Mouse (Mus musculus) forebrain, embryonic 11.5 days (tissue): ENCODE data around the gene Lims1. TPM values are rescaled to one million over a fixed set of nuclear protein-coding genes. Genes with fewer than 3 reads are reported as not detected.

ENCODE experiments used
- ATAC-seq: fragments of 200-750 bp; cut with Nextera tagmentation; replicated peaks from 2 replicates; pipeline ENCODE4 v1.8.0; 2017; ENCODE audit warnings: moderate TSS enrichment; ENCODE audit not compliant: low FRiP score
- DNase-seq: peaks from one replicate; pipeline ENCODE4 v3.0.0-alpha.2; 2017; ENCODE audit warnings: low spot score
- H3K27ac ChIP-seq: fragments of 300-500 bp; sonication (generic); 2 replicates; pipeline ENCODE4 v1.5.1; 2014; ENCODE audit warnings: low read depth, low read length
- H3K27me3 ChIP-seq: fragments of 300-500 bp; sonication (generic); 2 replicates; pipeline ENCODE4 v1.6.1; 2014; ENCODE audit warnings: mild to moderate bottlenecking, low read length, mixed read lengths; ENCODE audit not compliant: control insufficient read depth, insufficient read depth
- H3K36me3 ChIP-seq: fragments of 300-500 bp; sonication (generic); 2 replicates; pipeline ENCODE4 v1.6.1; 2014; ENCODE audit warnings: mild to moderate bottlenecking, low read length, moderate library complexity, mixed read lengths; ENCODE audit not compliant: control insufficient read depth, insufficient read depth
- H3K4me1 ChIP-seq: fragments of 300-500 bp; sonication (generic); replicated peaks from 2 replicates; pipeline ENCODE4 v1.6.1; 2014; ENCODE audit warnings: low read length, mixed read lengths; ENCODE audit not compliant: control insufficient read depth, insufficient read depth
- H3K4me2 ChIP-seq: fragments of 300-500 bp; sonication (generic); 2 replicates; pipeline ENCODE4 v1.6.1; 2014; ENCODE audit warnings: low read depth, mild to moderate bottlenecking, low read length, moderate library complexity, mixed read lengths; ENCODE audit not compliant: severe bottlenecking
- H3K4me3 ChIP-seq: fragments of 300-500 bp; sonication (generic); 2 replicates; pipeline ENCODE4 v1.5.1; 2014; ENCODE audit warnings: low read depth, low read length
- H3K9ac ChIP-seq: fragments of 300-500 bp; sonication (generic); 2 replicates; pipeline ENCODE4 v1.6.1; 2014; ENCODE audit warnings: low read length
- H3K9me3 ChIP-seq: fragments of 300-500 bp; sonication (generic); 2 replicates; pipeline ENCODE4 v1.6.1; 2016; ENCODE audit warnings: low read length, mixed read lengths; ENCODE audit not compliant: control insufficient read depth
- WGBS: fragments of 180-500 bp; shearing (Covaris S2); extraction: QIAGEN DNeasy Blood & Tissue Kit; methylation state at CpG from one replicate; pipeline ENCODE4 v1.1.7; 2014; 5-methylcytosine and 5-hydroxymethylcytosine counted together
- polyA plus RNA-seq: library from polyadenylated mRNA; unstranded; fragments of >200 nt; fragmentation: Nextera tagmentation; extraction: Ambion mirVana; gene quantifications from 2 replicates; pipeline ENCODE4 v1.2.1, GENCODE M21; 2014

Lims1 gene
- polyA plus RNA-seq, 1 experiment from 2014 or later = 73.4 TPM

DNA sequence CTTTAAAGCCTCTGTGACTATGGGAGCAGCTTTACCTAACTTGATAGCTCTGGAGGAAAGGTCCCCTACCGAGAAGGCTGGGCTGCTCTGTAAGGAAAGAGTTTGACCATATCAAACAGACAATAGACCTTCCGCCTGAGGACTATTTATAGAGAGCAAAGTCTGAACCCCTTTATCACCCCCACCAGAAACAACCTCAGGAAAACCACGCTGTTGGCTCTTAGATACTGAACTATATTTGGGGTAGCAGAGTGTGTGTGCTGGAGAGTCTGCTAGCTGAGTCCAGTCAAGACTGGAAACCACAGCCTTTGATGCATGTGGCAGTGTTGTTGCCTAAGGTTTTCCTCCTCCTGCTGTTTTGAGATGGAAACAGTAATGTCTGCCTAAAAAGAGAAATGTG is 31.3 kb downstream of the Lims1 start:
- Histone ChIP-seq H3K4me1 (no peaks in the 10 kb centered on the region), H3K9me3 (no peaks in the 10 kb centered on the region), H3K36me3 (no peaks in the 10 kb centered on the region), H3K27ac (no peak overlapping the region), H3K4me2 (no peak overlapping the region), H3K9ac (no peak overlapping the region), H3K4me3 (no peak overlapping the region), H3K27me3 (no peaks in the 10 kb centered on the region)
- ATAC-seq (no peak), DNase-seq (no peak)
- WGBS = 18% methylated on average over 3 of the region's 3 CpGs

DNA sequence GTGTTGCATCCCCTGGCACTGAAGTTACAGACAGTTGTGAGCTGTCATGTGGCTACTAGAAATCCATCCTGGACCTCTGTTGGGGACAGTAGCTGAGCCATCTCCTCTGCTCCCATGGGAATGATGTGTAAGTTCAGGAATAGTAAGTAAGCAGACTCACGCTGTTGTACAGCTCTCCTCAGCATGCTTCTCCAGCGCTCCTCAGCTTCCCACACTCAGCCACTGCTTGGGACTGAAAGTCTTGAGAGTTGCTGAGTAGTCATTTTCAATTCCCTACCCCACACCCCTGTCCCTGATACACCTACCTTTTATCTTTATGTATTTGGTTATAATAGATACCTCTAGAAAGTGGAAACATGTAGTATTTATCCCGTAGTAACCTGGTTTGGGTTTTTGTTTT is 33.2 kb downstream of the Lims1 start:
- H3K4me3 ChIP-seq = no peak overlapping the region
- ATAC-seq (no peak), DNase-seq (no peak)
- no peaks in the 10 kb centered on the region for H3K36me3 ChIP-seq
- no peak overlapping the region for H3K27ac ChIP-seq
- no peak overlapping the region for H3K9ac ChIP-seq
- no peaks in the 10 kb centered on the region for H3K27me3 ChIP-seq
- H3K4me2 ChIP-seq = no peak overlapping the region
- no peaks in the 10 kb centered on the region for H3K4me1 ChIP-seq
- H3K9me3 ChIP-seq = no peaks in the 10 kb centered on the region
- 88% methylated on average over 3 of the region's 3 CpGs for WGBS

DNA sequence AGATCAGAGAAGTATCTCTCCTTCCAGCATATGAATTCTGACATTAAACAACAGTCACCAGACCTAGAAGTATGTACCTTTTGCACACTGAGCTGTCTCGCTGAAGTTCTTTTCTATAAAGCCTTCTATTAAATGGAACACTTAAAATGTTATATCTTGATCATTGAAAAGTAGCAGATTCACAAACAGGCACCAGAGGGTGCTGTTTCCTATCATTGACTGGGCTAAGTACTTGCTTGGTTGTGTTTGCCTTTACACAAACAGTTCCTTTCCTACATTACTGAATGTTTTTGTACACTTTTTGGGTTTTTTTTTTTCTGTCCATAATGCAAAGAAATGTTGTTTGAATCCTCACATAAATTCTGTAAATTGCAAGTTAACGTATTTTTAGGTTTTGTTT is 35.9 kb downstream of the Lims1 start:
- WGBS = 85% methylated on average over 2 of the region's 2 CpGs

GRCm38 (mm10) chr10:58359952-58360351 is 36.7 kb downstream of the Lims1 start:
- no peak for ATAC-seq
- Histone ChIP-seq H3K4me1 (no peaks in the 10 kb centered on the region), H3K9ac (no peak overlapping the region), H3K9me3 (no peaks in the 10 kb centered on the region), H3K4me3 (no peak overlapping the region), H3K4me2 (no peak overlapping the region), H3K27me3 (no peaks in the 10 kb centered on the region), H3K27ac (no peak overlapping the region), H3K36me3 (no peaks in the 10 kb centered on the region)
- DNase-seq = no peak
- WGBS = 91% methylated on average over 7 of the region's 7 CpGs

More for the DNA sequence above, 35.9 kb downstream of the Lims1 start:
- Histone ChIP-seq H3K36me3 (no peaks in the 10 kb centered on the region), H3K4me2 (no peak overlapping the region), H3K27ac (no peak overlapping the region), H3K9ac (no peak overlapping the region), H3K9me3 (no peaks in the 10 kb centered on the region), H3K4me1 (no peaks in the 10 kb centered on the region), H3K27me3 (no peaks in the 10 kb centered on the region), H3K4me3 (no peak overlapping the region)
- no peak for DNase-seq
- no peak for ATAC-seq

GRCm38 (mm10) chr10:58362745-58363144 is 39.5 kb downstream of the Lims1 start:
- DNase-seq (no peak), ATAC-seq (0 out of 2 replicates have a peak, but pooled peaks have one; percentile 30)
- no peaks in the 10 kb centered on the region for H3K36me3 ChIP-seq
- H3K9ac ChIP-seq = no peak overlapping the region
- no peaks in the 10 kb centered on the region for H3K9me3 ChIP-seq
- H3K4me2 ChIP-seq = no peak overlapping the region
- 78% methylated on average over 1 of the region's 1 CpGs for WGBS
- H3K4me3 ChIP-seq = no peak overlapping the region
- H3K4me1 ChIP-seq = no peaks in the 10 kb centered on the region
- no peak overlapping the region for H3K27ac ChIP-seq
- no peaks in the 10 kb centered on the region for H3K27me3 ChIP-seq

GRCm38 (mm10) chr10:58364770-58365515 is 41.7 kb downstream of the Lims1 start:
- no peaks in the 10 kb centered on the region for H3K27me3 ChIP-seq
- 81% methylated on average over 5 of the region's 5 CpGs for WGBS
- ATAC-seq = no peak
- DNase-seq = no peak
- H3K4me2 ChIP-seq = no peak overlapping the region
- H3K4me1 ChIP-seq = 0 out of 2 replicates have a peak, but pooled peaks cover 2% of the 10 kb centered on the region
- H3K9me3 ChIP-seq = no peaks in the 10 kb centered on the region
- H3K36me3 ChIP-seq = no peaks in the 10 kb centered on the region
- H3K4me3 ChIP-seq = no peak overlapping the region
- H3K27ac ChIP-seq = no peak overlapping the region
- H3K9ac ChIP-seq = no peak overlapping the region

DNA sequence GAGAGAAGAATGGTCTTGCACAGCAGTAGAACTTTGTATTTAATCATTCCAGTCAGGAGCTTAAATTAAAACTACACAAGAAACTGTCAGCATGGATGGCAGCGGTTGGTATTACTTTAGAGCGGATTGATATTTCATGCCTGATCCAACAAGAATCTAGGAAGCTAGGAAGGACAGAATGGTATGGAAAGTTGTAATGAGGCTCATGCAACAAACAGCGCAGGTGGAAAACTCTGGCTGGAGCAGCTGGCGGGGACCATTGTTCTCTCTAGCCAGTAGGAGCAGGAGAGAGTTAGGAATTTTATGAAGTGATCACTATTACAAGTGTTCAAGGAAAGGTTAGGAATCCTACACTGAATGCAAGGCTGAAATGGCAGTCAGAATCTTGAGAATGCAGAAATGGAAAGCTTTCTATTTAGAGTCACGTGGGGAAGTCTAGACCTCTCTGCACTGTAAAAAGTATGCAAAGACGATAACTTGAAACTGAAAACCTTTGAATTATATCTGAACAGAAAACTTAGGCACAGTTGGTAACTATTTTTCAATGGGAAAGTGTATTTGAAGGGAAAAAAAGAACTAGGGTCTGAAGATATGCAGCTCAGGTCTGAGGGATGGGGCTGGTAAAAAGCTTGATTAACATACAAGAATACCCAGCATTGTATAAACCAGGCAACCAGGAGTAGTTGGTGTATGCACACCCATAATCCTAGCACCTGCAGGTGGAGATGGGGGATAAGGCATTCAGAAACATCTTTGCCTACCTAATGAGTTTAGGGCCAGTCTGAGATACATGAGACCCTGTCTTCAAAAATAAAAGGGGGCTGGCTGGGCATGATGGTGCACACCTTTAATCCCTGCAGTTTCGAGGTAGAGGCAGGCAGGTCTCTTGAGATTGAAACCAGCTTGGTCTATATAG is 45.8 kb downstream of the Lims1 start:
- 84% methylated on average over 7 of the region's 7 CpGs for WGBS
- Histone ChIP-seq H3K27ac (no peak overlapping the region), H3K4me3 (no peak overlapping the region), H3K9ac (no peak overlapping the region), H3K4me1 (peaks cover 4% of the 10 kb centered on the region), H3K4me2 (no peak overlapping the region), H3K36me3 (no peaks in the 10 kb centered on the region), H3K9me3 (no peaks in the 10 kb centered on the region), H3K27me3 (no peaks in the 10 kb centered on the region)
- 0 out of 2 replicates have a peak, but pooled peaks have one; percentile 7 for ATAC-seq
- DNase-seq = no peak

DNA sequence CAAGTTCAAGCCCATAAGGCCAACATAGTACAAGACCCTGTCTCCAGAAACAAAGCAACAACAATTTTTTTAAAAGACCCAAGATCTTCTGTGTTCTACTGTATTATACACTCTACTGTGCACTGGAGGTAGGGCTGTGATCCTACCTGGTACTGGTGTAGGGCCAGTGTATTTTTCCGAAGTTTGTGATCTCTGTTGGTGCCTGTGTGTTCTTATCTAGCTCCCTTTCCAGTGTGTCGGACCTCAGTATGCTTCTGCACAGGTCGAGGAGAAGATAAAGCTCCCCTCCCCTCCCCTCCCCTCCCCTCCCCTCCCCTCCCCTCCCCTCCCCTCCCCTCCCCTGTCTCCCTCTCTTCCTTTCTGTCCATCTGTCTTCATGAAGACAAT is 46.4 kb downstream of the Lims1 start:
- WGBS = 45% methylated on average over 3 of the region's 3 CpGs
- Histone ChIP-seq H3K9me3 (no peaks in the 10 kb centered on the region), H3K27me3 (no peaks in the 10 kb centered on the region), H3K27ac (no peak overlapping the region), H3K4me1 (peaks cover 4% of the 10 kb centered on the region), H3K36me3 (no peaks in the 10 kb centered on the region), H3K4me2 (no peak overlapping the region), H3K9ac (no peak overlapping the region), H3K4me3 (no peak overlapping the region)
- DNase-seq (no peak), ATAC-seq (0 out of 2 replicates have a peak, but pooled peaks have one; percentile 15)
